Mouse (Mus musculus): Measurements from ENCODE around the gene Ppm1l.

GRCm38 (mm10) chr3:69529576-69529975 is 212.9 kb downstream of the Ppm1l start:
- TF ChIP-seq CTCF (IDR thresholded peaks at IDR 0.05; ENCODE audit: extremely low read depth, insufficient read depth, insufficient read length, insufficient replicate concordance) = no peak
- no peak for TF ChIP-seq POLR2A (IDR thresholded peaks at IDR 0.05; ENCODE audit: low read depth, low read length)

Data from spleen, adult 2 months (tissue).